Mouse (Mus musculus): ENCODE measurements around the gene BC067074. TPM values are rescaled to one million over a fixed set of nuclear protein-coding genes. Genes with fewer than 3 reads are reported as not detected.

BC067074 gene
- polyA plus RNA-seq, 1 experiment, result 1.4 TPM

- 96% methylated on average over 10 of the region's 10 CpGs for WGBS
- DNase-seq, result no peak
- H3K36me3 ChIP-seq (ENCODE audit: control insufficient read depth, insufficient read depth, low read length), result no peaks in the 10 kb centered on the region
Observed at GRCm38 (mm10) chr13:113365976-113366375, 73.0 kb downstream of the BC067074 start.

GRCm38 (mm10) chr13:113368931-113369579 is 76.1 kb downstream of the BC067074 start:
- DNase-seq, result no peak
- 93% methylated on average over 13 of the region's 13 CpGs for WGBS
- TF ChIP-seq POLR2A (IDR thresholded peaks at IDR 0.05; ENCODE audit: control insufficient read depth, extremely low read depth, insufficient read depth, low read length, poor library complexity) (no peak), CTCF (IDR thresholded peaks at IDR 0.05; ENCODE audit: borderline replicate concordance, control insufficient read depth, extremely low read depth, insufficient read depth, low read length, poor library complexity) (no peak)
- Histone ChIP-seq H3K27me3 (ENCODE audit: control insufficient read depth, insufficient read depth, low read length) (no peaks in the 10 kb centered on the region), H3K4me1 (replicated peaks; ENCODE audit: control insufficient read depth, insufficient read depth, low read length) (no peaks in the 10 kb centered on the region), H3K36me3 (ENCODE audit: control insufficient read depth, insufficient read depth, low read length) (no peaks in the 10 kb centered on the region), H3K27ac (ENCODE audit: control insufficient read depth, insufficient read depth, low read length) (no peak overlapping the region), H3K4me3 (ENCODE audit: control insufficient read depth, insufficient read depth, low read length) (no peak overlapping the region)

More at GRCm38 (mm10) chr13:113365976-113366375, 73.0 kb downstream of the BC067074 start:
- Histone ChIP-seq H3K4me3 (ENCODE audit: control insufficient read depth, insufficient read depth, low read length) (no peak overlapping the region), H3K27ac (ENCODE audit: control insufficient read depth, insufficient read depth, low read length) (no peak overlapping the region), H3K27me3 (ENCODE audit: control insufficient read depth, insufficient read depth, low read length) (no peaks in the 10 kb centered on the region), H3K4me1 (replicated peaks; ENCODE audit: control insufficient read depth, insufficient read depth, low read length) (no peaks in the 10 kb centered on the region)
- TF ChIP-seq POLR2A (IDR thresholded peaks at IDR 0.05; ENCODE audit: control insufficient read depth, extremely low read depth, insufficient read depth, low read length, poor library complexity) (no peak), CTCF (IDR thresholded peaks at IDR 0.05; ENCODE audit: borderline replicate concordance, control insufficient read depth, extremely low read depth, insufficient read depth, low read length, poor library complexity) (no peak)

GRCm38 (mm10) chr13:113369622-113370021 is 76.7 kb downstream of the BC067074 start:
- DNase-seq, result no peak
- no peaks in the 10 kb centered on the region for H3K36me3 ChIP-seq (ENCODE audit: control insufficient read depth, insufficient read depth, low read length)
- no peak overlapping the region for H3K27ac ChIP-seq (ENCODE audit: control insufficient read depth, insufficient read depth, low read length)
- H3K4me1 ChIP-seq (replicated peaks; ENCODE audit: control insufficient read depth, insufficient read depth, low read length), result no peaks in the 10 kb centered on the region
- TF ChIP-seq CTCF (IDR thresholded peaks at IDR 0.05; ENCODE audit: borderline replicate concordance, control insufficient read depth, extremely low read depth, insufficient read depth, low read length, poor library complexity) (no peak), POLR2A (IDR thresholded peaks at IDR 0.05; ENCODE audit: control insufficient read depth, extremely low read depth, insufficient read depth, low read length, poor library complexity) (no peak)
- WGBS, result 97% methylated on average over 10 of the region's 10 CpGs
- H3K27me3 ChIP-seq (ENCODE audit: control insufficient read depth, insufficient read depth, low read length), result no peaks in the 10 kb centered on the region
- no peak overlapping the region for H3K4me3 ChIP-seq (ENCODE audit: control insufficient read depth, insufficient read depth, low read length)

- Histone ChIP-seq H3K4me3 (ENCODE audit: control insufficient read depth, insufficient read depth, low read length) (no peak overlapping the region), H3K27ac (ENCODE audit: control insufficient read depth, insufficient read depth, low read length) (no peak overlapping the region), H3K4me1 (replicated peaks; ENCODE audit: control insufficient read depth, insufficient read depth, low read length) (no peaks in the 10 kb centered on the region), H3K27me3 (ENCODE audit: control insufficient read depth, insufficient read depth, low read length) (no peaks in the 10 kb centered on the region), H3K36me3 (ENCODE audit: control insufficient read depth, insufficient read depth, low read length) (no peaks in the 10 kb centered on the region)
- TF ChIP-seq CTCF (IDR thresholded peaks at IDR 0.05; ENCODE audit: borderline replicate concordance, control insufficient read depth, extremely low read depth, insufficient read depth, low read length, poor library complexity) (no peak), POLR2A (IDR thresholded peaks at IDR 0.05; ENCODE audit: control insufficient read depth, extremely low read depth, insufficient read depth, low read length, poor library complexity) (no peak)
- WGBS, result 94% methylated on average over 12 of the region's 12 CpGs
- DNase-seq, result no peak
Observed at GRCm38 (mm10) chr13:113373291-113374083, 80.5 kb downstream of the BC067074 start.

- WGBS, result 93% methylated on average over 2 of the region's 2 CpGs
- no peak for DNase-seq
- no peak overlapping the region for H3K27ac ChIP-seq (ENCODE audit: control insufficient read depth, insufficient read depth, low read length)
- H3K27me3 ChIP-seq (ENCODE audit: control insufficient read depth, insufficient read depth, low read length), result no peaks in the 10 kb centered on the region
- H3K4me3 ChIP-seq (ENCODE audit: control insufficient read depth, insufficient read depth, low read length), result no peak overlapping the region
- no peak for TF ChIP-seq POLR2A (IDR thresholded peaks at IDR 0.05; ENCODE audit: control insufficient read depth, extremely low read depth, insufficient read depth, low read length, poor library complexity)
- TF ChIP-seq CTCF (IDR thresholded peaks at IDR 0.05; ENCODE audit: borderline replicate concordance, control insufficient read depth, extremely low read depth, insufficient read depth, low read length, poor library complexity), result no peak
- no peaks in the 10 kb centered on the region for H3K36me3 ChIP-seq (ENCODE audit: control insufficient read depth, insufficient read depth, low read length)
- H3K4me1 ChIP-seq (replicated peaks; ENCODE audit: control insufficient read depth, insufficient read depth, low read length), result no peaks in the 10 kb centered on the region
Observed at GRCm38 (mm10) chr13:113374084-113374405, 81.1 kb downstream of the BC067074 start.

GRCm38 (mm10) chr13:113377631-113378030 is 84.7 kb downstream of the BC067074 start:
- Histone ChIP-seq H3K4me1 (replicated peaks; ENCODE audit: control insufficient read depth, insufficient read depth, low read length) (no peaks in the 10 kb centered on the region), H3K36me3 (ENCODE audit: control insufficient read depth, insufficient read depth, low read length) (no peaks in the 10 kb centered on the region), H3K27ac (ENCODE audit: control insufficient read depth, insufficient read depth, low read length) (no peak overlapping the region), H3K27me3 (ENCODE audit: control insufficient read depth, insufficient read depth, low read length) (no peaks in the 10 kb centered on the region), H3K4me3 (ENCODE audit: control insufficient read depth, insufficient read depth, low read length) (no peak overlapping the region)
- TF ChIP-seq POLR2A (IDR thresholded peaks at IDR 0.05; ENCODE audit: control insufficient read depth, extremely low read depth, insufficient read depth, low read length, poor library complexity) (no peak), CTCF (IDR thresholded peaks at IDR 0.05; ENCODE audit: borderline replicate concordance, control insufficient read depth, extremely low read depth, insufficient read depth, low read length, poor library complexity) (no peak)
- 95% methylated on average over 7 of the region's 7 CpGs for WGBS
- no peak for DNase-seq
